In genomic region chr7:118584926-118585325, GRCm38 (mm10) we compare ENCODE assay signal across 9 mouse cellular contexts. TPM values are rescaled to one million over a fixed set of nuclear protein-coding genes. Genes with fewer than 3 reads are reported as not detected.
DNase-seq lines count a peak whose midpoint lies in the region; ATAC-seq and TF ChIP-seq lines count a peak whose summit lies in the region.
"Had no signal": no experiment of that assay in that cellular context is flagged by ENCODE, and none has a peak within 500 bp of the region (broad histone marks: within the 10 kb centered on the region; RNA-seq: fewer than 3 reads in every experiment).

No protein-coding gene starts in this region.

- no peak overlapping the region for H3K27ac ChIP-seq in heart, embryonic 13.5 days (replicated peaks)
- no peak overlapping the region for H3K27ac ChIP-seq in ES-E14 (ENCODE audit: insufficient read depth, low read depth, low read length, poor library complexity, severe bottlenecking)
- H3K27ac ChIP-seq in hindbrain, embryonic 10.5 days, result peak overlapping the region; percentile 95
- no peak overlapping the region for H3K27ac ChIP-seq in liver, embryonic 16.5 days (ENCODE audit: low read length)

- H3K4me1 ChIP-seq in heart, embryonic 13.5 days, result peaks cover 11% of the 10 kb centered on the region
- peaks cover 0 to 8% of the 10 kb centered on the region in 2 experiments; a peak in 2 of 4 replicates for H3K4me1 ChIP-seq in ES-E14 (ENCODE audit: control insufficient read depth in 2 of 2, insufficient read depth in 2 of 2, low read length in 2 of 2, poor library complexity in 1 of 2)
- H3K4me1 ChIP-seq in hindbrain, embryonic 10.5 days (replicated peaks), result peaks cover 29% of the 10 kb centered on the region
- no peaks in the 10 kb centered on the region for H3K4me1 ChIP-seq in liver, embryonic 16.5 days (ENCODE audit: control insufficient read depth, low read depth, low read length)

- H3K9ac ChIP-seq in heart, embryonic 13.5 days, result peak overlapping the region; percentile 80; the same call in 1 of the 2 replicates
- H3K9ac ChIP-seq in ES-E14 (ENCODE audit: insufficient read depth, low read depth, low read length, poor library complexity, severe bottlenecking), result no peak overlapping the region
- no peak overlapping the region for H3K9ac ChIP-seq in liver, embryonic 16.5 days (ENCODE audit: low read depth, low read length)

- in situ Hi-C loops in ES-E14 (cut with MboI; ENCODE audit: low sequenced_read_pairs in 2 of 2, unreplicated experiment in 2 of 2), result loop anchor here in 1 of 2 experiments (25.0 kb wide), 1 partner anchor 273 kb away; no protein-coding TSS in a partner anchor

- no peak for DNase-seq in heart, postnatal 25 days (ENCODE audit: low spot score)
- DNase-seq in ES-E14 (ENCODE audit: low read depth, low spot score), result no peak
- DNase-seq in hindbrain, embryonic 10.5 days (ENCODE audit: low spot score), result no peak
- DNase-seq in thymus, adult 18-20 months, result no peak
- no peak for DNase-seq in ovary, adult 18-20 months (ENCODE audit: low spot score)
- no peak for DNase-seq in B cell, adult 2 months

- WGBS in heart, embryonic 13.5 days, result 65% methylated on average over 5 of the region's 5 CpGs
- WGBS in hindbrain, embryonic 10.5 days, result 75% methylated on average over 5 of the region's 5 CpGs
- 54% methylated on average over 5 of the region's 5 CpGs for WGBS in liver, embryonic 16.5 days (ENCODE audit: insufficient replicate concordance)

- peak overlapping the region; percentile 88 for H3K4me2 ChIP-seq in heart, embryonic 13.5 days
- H3K4me2 ChIP-seq in liver, embryonic 16.5 days (ENCODE audit: low read depth, low read length), result peak overlapping the region; percentile 85

- peak overlapping the region; percentile 64 for H3K4me3 ChIP-seq in heart, embryonic 13.5 days
- peak overlapping the region; percentile 73 to 97; a peak in 3 of 4 replicates for H3K4me3 ChIP-seq in ES-E14 (ENCODE audit: insufficient read depth in 1 of 2, low read depth in 1 of 2, low read length in 2 of 2, poor library complexity in 1 of 2, severe bottlenecking in 1 of 2)
- H3K4me3 ChIP-seq in hindbrain, embryonic 10.5 days, result peak overlapping the region; percentile 79
- peak overlapping the region; percentile 61 for H3K4me3 ChIP-seq in liver, embryonic 16.5 days (ENCODE audit: low read depth, low read length)

- peaks cover 6% of the 10 kb centered on the region; the same call in 1 of the 2 replicates for H3K9me3 ChIP-seq in heart, embryonic 13.5 days
- H3K9me3 ChIP-seq in ES-E14 (ENCODE audit: control insufficient read depth, insufficient read depth, low read depth, low read length), result no peaks in the 10 kb centered on the region
- peaks cover 13% of the 10 kb centered on the region; the same call in 1 of the 2 replicates for H3K9me3 ChIP-seq in hindbrain, embryonic 10.5 days
- H3K9me3 ChIP-seq in liver, embryonic 16.5 days (replicated peaks; ENCODE audit: control insufficient read depth, low read length), result no peaks in the 10 kb centered on the region

- intact Hi-C loops in heart, postnatal 25 days (cut with DNase I), result no loop called here

- peaks cover 5% of the 10 kb centered on the region; the same call in 1 of the 2 replicates for H3K36me3 ChIP-seq in heart, embryonic 13.5 days
- H3K36me3 ChIP-seq in ES-E14 (ENCODE audit: control insufficient read depth, insufficient read depth, low read length, poor library complexity, severe bottlenecking), result no peaks in the 10 kb centered on the region
- peaks cover 22% of the 10 kb centered on the region for H3K36me3 ChIP-seq in hindbrain, embryonic 10.5 days
- no peaks in the 10 kb centered on the region for H3K36me3 ChIP-seq in liver, embryonic 16.5 days (ENCODE audit: control insufficient read depth, insufficient read depth)

- H3K27me3 ChIP-seq in heart, embryonic 13.5 days (replicated peaks), result peaks cover 23% of the 10 kb centered on the region
- no peaks in the 10 kb centered on the region for H3K27me3 ChIP-seq in hindbrain, embryonic 10.5 days (ENCODE audit: insufficient read depth, poor library complexity, severe bottlenecking)
- peaks cover 7% of the 10 kb centered on the region for H3K27me3 ChIP-seq in liver, embryonic 16.5 days (ENCODE audit: control insufficient read depth, insufficient read depth, low read depth, low read length)

- ATAC-seq in heart, embryonic 13.5 days (ENCODE audit: extremely low read depth, insufficient number of reproducible peaks, low FRiP score, low TSS enrichment), result no peak
- ATAC-seq in liver, embryonic 16.5 days (ENCODE audit: low read depth), result no peak

TF ChIP-seq in ES-E14, 5 proteins besides CTCF, POLR2A, EP300 and RAD21:
- TF ChIP-seq MAFK (IDR thresholded peaks at IDR 0.05; ENCODE audit: insufficient read depth, low read depth, low read length), result no peak
- TF ChIP-seq ZNF384 (IDR thresholded peaks at IDR 0.05; ENCODE audit: low read depth, low read length), result no peak
- no peak for TF ChIP-seq HCFC1 (IDR thresholded peaks at IDR 0.05; ENCODE audit: borderline replicate concordance, insufficient read depth, low read length)
- no peak for TF ChIP-seq CHD2 (IDR thresholded peaks at IDR 0.05; ENCODE audit: low read depth, low read length)
- no peak for TF ChIP-seq ZC3H11A (IDR thresholded peaks at IDR 0.05; ENCODE audit: borderline replicate concordance, low read depth, low read length)

RNA-seq across cellular contexts. Expression of gene Tmc7, which starts 0.4 kb away (rescaled TPM):
- polyA plus RNA-seq in heart, embryonic 13.5 days (2015; fragmentation: Nextera tagmentation; extraction: Ambion mirVana), result 1.2 and 1.3 TPM in 2 replicates
- 1 to 10 TPM; 6.5 to 6.7 TPM for total RNA-seq in heart, postnatal 25 days (2021)
- total RNA-seq in ES-E14 (2012; rRNA removed), result 2.7 and 2.9 TPM in 2 replicates
- polyA plus RNA-seq in hindbrain, embryonic 10.5 days (2016; fragmentation: Nextera tagmentation; extraction: Ambion mirVana), result 8.4 and 8.6 TPM in 2 replicates
- 0.26 and 0.53 TPM in 2 replicates for polyA plus RNA-seq in liver, embryonic 16.5 days (2015; fragmentation: Nextera tagmentation; extraction: Ambion mirVana)
- total RNA-seq: hematopoietic stem cell, adult 5-6 weeks had no signal

RNA-seq across cellular contexts. Expression of gene Tmc5, which starts 12.2 kb away (rescaled TPM):
- 0.04 TPM in 1 of 2 replicates, not detected in the other for polyA plus RNA-seq in heart, embryonic 13.5 days (2015; fragmentation: Nextera tagmentation; extraction: Ambion mirVana)
- under 1 TPM; 0.14 to 0.26 TPM for total RNA-seq in heart, postnatal 25 days (2021)
- total RNA-seq in ES-E14 (2012; rRNA removed), result 0.80 and 0.90 TPM in 2 replicates
- 0.22 and 0.51 TPM in 2 replicates for polyA plus RNA-seq in hindbrain, embryonic 10.5 days (2016; fragmentation: Nextera tagmentation; extraction: Ambion mirVana)
- polyA plus RNA-seq in liver, embryonic 16.5 days (2015; fragmentation: Nextera tagmentation; extraction: Ambion mirVana), result 0.05 and 0.28 TPM in 2 replicates
- total RNA-seq: hematopoietic stem cell, adult 5-6 weeks had no signal

RNA-seq across cellular contexts. Expression of gene Coq7, which starts 51.8 kb away (rescaled TPM):
- 145 and 178 TPM in 2 replicates for polyA plus RNA-seq in heart, embryonic 13.5 days (2015; fragmentation: Nextera tagmentation; extraction: Ambion mirVana)
- 100 to 1,000 TPM; 109 to 115 TPM for total RNA-seq in heart, postnatal 25 days (2021)
- 56.1 and 63.7 TPM in 2 replicates for total RNA-seq in ES-E14 (2012; rRNA removed)
- polyA plus RNA-seq in hindbrain, embryonic 10.5 days (2016; fragmentation: Nextera tagmentation; extraction: Ambion mirVana), result 122 and 128 TPM in 2 replicates
- polyA plus RNA-seq in liver, embryonic 16.5 days (2015; fragmentation: Nextera tagmentation; extraction: Ambion mirVana), result 31.5 and 32.7 TPM in 2 replicates
